Mouse (Mus musculus) cortical plate, adult 2 months (tissue): ENCODE data around the gene Ube2v1. TPM values are rescaled to one million over a fixed set of nuclear protein-coding genes. Genes with fewer than 3 reads are reported as not detected.
A peak's percentile ranks its signal among the peaks of the same experiment; 100 is the strongest.

Experiments used
- H3K27ac ChIP-seq: fragments of 200-500 bp; 2 replicates; pipeline ENCODE4 v1.5.1; 2012; ENCODE audit warnings: low read length, control low read depth, inconsistent platforms; ENCODE audit not compliant: insufficient read depth
- H3K4me1 ChIP-seq: fragments of 200-500 bp; 2 replicates; pipeline ENCODE4 v1.6.1; 2011; ENCODE audit warnings: low read length; ENCODE audit not compliant: control insufficient read depth, insufficient read depth
- H3K4me3 ChIP-seq: fragments of 200-500 bp; 2 replicates; pipeline ENCODE4 v1.5.1; 2011; ENCODE audit warnings: mild to moderate bottlenecking, low read length, control low read depth; ENCODE audit not compliant: insufficient read depth
- CTCF ChIP-seq: fragments of 200-500 bp; IDR thresholded peaks from 2 replicates; pipeline ENCODE4 v1.5.1; 2011; ENCODE audit warnings: mild to moderate bottlenecking, control low read depth, low read length; ENCODE audit not compliant: insufficient read depth; ENCODE audit errors: extremely low read depth
- POLR2A ChIP-seq: fragments of 200-500 bp; IDR thresholded peaks from 2 replicates; pipeline ENCODE4 v1.6.1; 2011; ENCODE audit warnings: mild to moderate bottlenecking, low read length, control low read depth; ENCODE audit not compliant: insufficient read depth; ENCODE audit errors: extremely low read depth
- polyA plus RNA-seq: library from polyadenylated mRNA; depleted of rRNA; stranded (reverse); fragments of >200 nt; gene quantifications from 2 replicates; pipeline ENCODE4 v1.2.3, GENCODE M21; 2012; rRNA removed

Ube2v1 gene
- 251 and 267 TPM in 2 replicates for polyA plus RNA-seq

- TF ChIP-seq CTCF (no peak), POLR2A (peak; percentile 47; the same call in 1 of the 2 replicates)
Observed at GRCm38 (mm10) chr2:167631591-167632448, at the start of gene Ube2v1. Ube2v1 (minus strand) TSS chr2:167632095.

GRCm38 (mm10) chr2:167680657-167681056 is 48.8 kb upstream of the Ube2v1 start:
- Histone ChIP-seq H3K27ac (no peak overlapping the region), H3K4me1 (no peaks in the 10 kb centered on the region), H3K4me3 (no peak overlapping the region)
- no peak for TF ChIP-seq POLR2A
- peak; percentile 47 for TF ChIP-seq CTCF

More at GRCm38 (mm10) chr2:167631591-167632448, at the start of gene Ube2v1:
- peaks cover 13% of the 10 kb centered on the region for H3K4me1 ChIP-seq
- peak within 1 kb of the TSS; percentile 97 for H3K27ac ChIP-seq
- H3K4me3 ChIP-seq, result peak within 1 kb of the TSS; percentile 58

GRCm38 (mm10) chr2:167679902-167680430 is 48.1 kb upstream of the Ube2v1 start:
- H3K4me3 ChIP-seq, result no peak overlapping the region

GRCm38 (mm10) chr2:167678600-167678999 is 46.7 kb upstream of the Ube2v1 start:
- Histone ChIP-seq H3K27ac (no peak overlapping the region), H3K4me1 (no peaks in the 10 kb centered on the region), H3K4me3 (no peak overlapping the region)
- no peak for TF ChIP-seq POLR2A
- peak; percentile 30 for TF ChIP-seq CTCF

More at GRCm38 (mm10) chr2:167679902-167680430, 48.1 kb upstream of the Ube2v1 start:
- no peaks in the 10 kb centered on the region for H3K4me1 ChIP-seq
- TF ChIP-seq POLR2A (no peak), CTCF (peak; percentile 76)
- no peak overlapping the region for H3K27ac ChIP-seq

GRCm38 (mm10) chr2:167675120-167675909 is 43.4 kb upstream of the Ube2v1 start:
- H3K4me1 ChIP-seq, result no peaks in the 10 kb centered on the region
- no peak overlapping the region for H3K4me3 ChIP-seq
- no peak overlapping the region for H3K27ac ChIP-seq
- TF ChIP-seq CTCF, result peak; percentile 57
- no peak for TF ChIP-seq POLR2A

GRCm38 (mm10) chr2:167672212-167672685 is 40.4 kb upstream of the Ube2v1 start:
- no peak overlapping the region for H3K27ac ChIP-seq
- no peak overlapping the region for H3K4me3 ChIP-seq
- TF ChIP-seq POLR2A, result no peak
- no peak for TF ChIP-seq CTCF
- no peaks in the 10 kb centered on the region for H3K4me1 ChIP-seq

- no peaks in the 10 kb centered on the region for H3K4me1 ChIP-seq
- TF ChIP-seq CTCF (no peak), POLR2A (no peak)
Observed at GRCm38 (mm10) chr2:167671101-167671633, 39.3 kb upstream of the Ube2v1 start.

GRCm38 (mm10) chr2:167669398-167669797 is 37.5 kb upstream of the Ube2v1 start:
- TF ChIP-seq POLR2A (no peak), CTCF (no peak)
- H3K27ac ChIP-seq, result no peak overlapping the region
- no peaks in the 10 kb centered on the region for H3K4me1 ChIP-seq
- H3K4me3 ChIP-seq, result no peak overlapping the region

More at GRCm38 (mm10) chr2:167671101-167671633, 39.3 kb upstream of the Ube2v1 start:
- Histone ChIP-seq H3K27ac (0 out of 2 replicates have a peak overlapping the region, but pooled peaks have one; percentile 44), H3K4me3 (no peak overlapping the region)

- Histone ChIP-seq H3K4me1 (no peaks in the 10 kb centered on the region), H3K27ac (no peak overlapping the region), H3K4me3 (no peak overlapping the region)
- TF ChIP-seq CTCF (no peak), POLR2A (no peak)
Observed at GRCm38 (mm10) chr2:167668426-167668825, 36.5 kb upstream of the Ube2v1 start.
